Mouse (Mus musculus): ENCODE measurements at regions not wholly inside any gene's neighbourhood (a gene's known extent, or its start where the extent isn't known, plus 50 kb on each side); places are given as distances from the start of the nearest gene placed in this dataset.

GRCm38 (mm10) chr14:76964046-76964445, 72.5 kb upstream of the Ccdc122 start:
- 88% methylated on average over 5 of the region's 5 CpGs for WGBS
- Histone ChIP-seq H3K27ac (ENCODE audit: insufficient read depth, low read depth, low read length) (no peak overlapping the region), H3K4me1 (ENCODE audit: control insufficient read depth, insufficient read depth, low read length) (no peaks in the 10 kb centered on the region), H3K4me3 (ENCODE audit: insufficient read depth, low read depth, low read length) (no peak overlapping the region)
- TF ChIP-seq CTCF (IDR thresholded peaks at IDR 0.05; ENCODE audit: insufficient read depth, low read depth, low read length) (no peak), POLR2A (IDR thresholded peaks at IDR 0.05; ENCODE audit: insufficient read depth, low read depth, low read length) (no peak)

- no peaks in the 10 kb centered on the region for H3K4me1 ChIP-seq (ENCODE audit: control insufficient read depth, insufficient read depth, low read length)
- no peak overlapping the region for H3K4me3 ChIP-seq (ENCODE audit: insufficient read depth, low read depth, low read length)
- TF ChIP-seq CTCF (IDR thresholded peaks at IDR 0.05; ENCODE audit: insufficient read depth, low read depth, low read length), result no peak
- TF ChIP-seq POLR2A (IDR thresholded peaks at IDR 0.05; ENCODE audit: insufficient read depth, low read depth, low read length), result no peak
- WGBS, result 63% methylated on average over 10 of the region's 10 CpGs
- H3K27ac ChIP-seq (ENCODE audit: insufficient read depth, low read depth, low read length), result no peak overlapping the region
These were observed 77.7 kb upstream of the Ccdc122 start for GRCm38 (mm10) chr14:76958875-76959274.

- H3K27ac ChIP-seq (ENCODE audit: insufficient read depth, low read depth, low read length), result no peak overlapping the region
- no peak overlapping the region for H3K4me3 ChIP-seq (ENCODE audit: insufficient read depth, low read depth, low read length)
- no peaks in the 10 kb centered on the region for H3K4me1 ChIP-seq (ENCODE audit: control insufficient read depth, insufficient read depth, low read length)
- TF ChIP-seq CTCF (IDR thresholded peaks at IDR 0.05; ENCODE audit: insufficient read depth, low read depth, low read length), result no peak
- no peak for TF ChIP-seq POLR2A (IDR thresholded peaks at IDR 0.05; ENCODE audit: insufficient read depth, low read depth, low read length)
- WGBS, result 89% methylated on average over 2 of the region's 2 CpGs
These were observed 79.4 kb upstream of the Ccdc122 start for GRCm38 (mm10) chr14:76957136-76957535.

GRCm38 (mm10) chr14:76953171-76953570, 83.4 kb upstream of the Ccdc122 start:
- H3K4me1 ChIP-seq (ENCODE audit: control insufficient read depth, insufficient read depth, low read length), result no peaks in the 10 kb centered on the region
- H3K4me3 ChIP-seq (ENCODE audit: insufficient read depth, low read depth, low read length), result no peak overlapping the region
- H3K27ac ChIP-seq (ENCODE audit: insufficient read depth, low read depth, low read length), result no peak overlapping the region
- TF ChIP-seq CTCF (IDR thresholded peaks at IDR 0.05; ENCODE audit: insufficient read depth, low read depth, low read length), result no peak
- no peak for TF ChIP-seq POLR2A (IDR thresholded peaks at IDR 0.05; ENCODE audit: insufficient read depth, low read depth, low read length)
- WGBS, result 93% methylated on average over 2 of the region's 2 CpGs

GRCm38 (mm10) chr14:76951450-76951849, 85.1 kb upstream of the Ccdc122 start:
- Histone ChIP-seq H3K4me1 (ENCODE audit: control insufficient read depth, insufficient read depth, low read length) (no peaks in the 10 kb centered on the region), H3K4me3 (ENCODE audit: insufficient read depth, low read depth, low read length) (no peak overlapping the region), H3K27ac (ENCODE audit: insufficient read depth, low read depth, low read length) (no peak overlapping the region)
- WGBS, result 18% methylated on average over 4 of the region's 4 CpGs
- TF ChIP-seq POLR2A (IDR thresholded peaks at IDR 0.05; ENCODE audit: insufficient read depth, low read depth, low read length) (no peak), CTCF (IDR thresholded peaks at IDR 0.05; ENCODE audit: insufficient read depth, low read depth, low read length) (no peak)

GRCm38 (mm10) chr14:76949388-76949787, 87.2 kb upstream of the Ccdc122 start:
- WGBS, result 91% methylated on average over 3 of the region's 3 CpGs
- Histone ChIP-seq H3K4me3 (ENCODE audit: insufficient read depth, low read depth, low read length) (no peak overlapping the region), H3K4me1 (ENCODE audit: control insufficient read depth, insufficient read depth, low read length) (no peaks in the 10 kb centered on the region), H3K27ac (ENCODE audit: insufficient read depth, low read depth, low read length) (no peak overlapping the region)
- TF ChIP-seq CTCF (IDR thresholded peaks at IDR 0.05; ENCODE audit: insufficient read depth, low read depth, low read length), result no peak
- TF ChIP-seq POLR2A (IDR thresholded peaks at IDR 0.05; ENCODE audit: insufficient read depth, low read depth, low read length), result no peak

GRCm38 (mm10) chr14:76948948-76949347, 87.6 kb upstream of the Ccdc122 start:
- Histone ChIP-seq H3K4me1 (ENCODE audit: control insufficient read depth, insufficient read depth, low read length) (no peaks in the 10 kb centered on the region), H3K4me3 (ENCODE audit: insufficient read depth, low read depth, low read length) (no peak overlapping the region), H3K27ac (ENCODE audit: insufficient read depth, low read depth, low read length) (no peak overlapping the region)
- TF ChIP-seq POLR2A (IDR thresholded peaks at IDR 0.05; ENCODE audit: insufficient read depth, low read depth, low read length) (no peak), CTCF (IDR thresholded peaks at IDR 0.05; ENCODE audit: insufficient read depth, low read depth, low read length) (no peak)
- 48% methylated on average over 3 of the region's 3 CpGs for WGBS

GRCm38 (mm10) chr14:76948481-76948880, 88.1 kb upstream of the Ccdc122 start:
- Histone ChIP-seq H3K4me3 (ENCODE audit: insufficient read depth, low read depth, low read length) (no peak overlapping the region), H3K4me1 (ENCODE audit: control insufficient read depth, insufficient read depth, low read length) (no peaks in the 10 kb centered on the region), H3K27ac (ENCODE audit: insufficient read depth, low read depth, low read length) (no peak overlapping the region)
- WGBS, result 85% methylated on average over 6 of the region's 6 CpGs
- TF ChIP-seq POLR2A (IDR thresholded peaks at IDR 0.05; ENCODE audit: insufficient read depth, low read depth, low read length) (no peak), CTCF (IDR thresholded peaks at IDR 0.05; ENCODE audit: insufficient read depth, low read depth, low read length) (no peak)

- 79% methylated on average over 3 of the region's 3 CpGs for WGBS
- Histone ChIP-seq H3K4me3 (ENCODE audit: insufficient read depth, low read depth, low read length) (no peak overlapping the region), H3K4me1 (ENCODE audit: control insufficient read depth, insufficient read depth, low read length) (no peaks in the 10 kb centered on the region), H3K27ac (ENCODE audit: insufficient read depth, low read depth, low read length) (no peak overlapping the region)
- TF ChIP-seq CTCF (IDR thresholded peaks at IDR 0.05; ENCODE audit: insufficient read depth, low read depth, low read length) (no peak), POLR2A (IDR thresholded peaks at IDR 0.05; ENCODE audit: insufficient read depth, low read depth, low read length) (no peak)
These were observed 89.4 kb upstream of the Ccdc122 start for GRCm38 (mm10) chr14:76947148-76947547.

GRCm38 (mm10) chr14:76945626-76946025, 90.9 kb upstream of the Ccdc122 start:
- 68% methylated on average over 6 of the region's 6 CpGs for WGBS
- no peak for TF ChIP-seq CTCF (IDR thresholded peaks at IDR 0.05; ENCODE audit: insufficient read depth, low read depth, low read length)
- no peak for TF ChIP-seq POLR2A (IDR thresholded peaks at IDR 0.05; ENCODE audit: insufficient read depth, low read depth, low read length)
- H3K4me1 ChIP-seq (ENCODE audit: control insufficient read depth, insufficient read depth, low read length), result no peaks in the 10 kb centered on the region
- H3K27ac ChIP-seq (ENCODE audit: insufficient read depth, low read depth, low read length), result no peak overlapping the region
- H3K4me3 ChIP-seq (ENCODE audit: insufficient read depth, low read depth, low read length), result no peak overlapping the region

Measured in olfactory bulb, adult 2 months (tissue).